Mouse (Mus musculus) forebrain, postnatal 0 days (tissue): ENCODE measurements around the gene Gpr33. TPM values are rescaled to one million over a fixed set of nuclear protein-coding genes. Genes with fewer than 3 reads are reported as not detected.

Experiments
- ATAC-seq: fragments of 200-750 bp; cut with Nextera tagmentation; 2 replicates; pipeline ENCODE4 v1.8.0; 2017; ENCODE audit warnings: mild to moderate bottlenecking, moderate library complexity
- DNase-seq: peaks from one replicate; pipeline ENCODE4 v3.0.0-alpha.2; 2015
- H3K27ac ChIP-seq: fragments of 300-500 bp; sonication (generic); 2 replicates; pipeline ENCODE4 v1.5.1; 2014; ENCODE audit warnings: low read depth, mild to moderate bottlenecking, antibody characterized with exemption, low read length, moderate library complexity, mixed read lengths
- H3K27me3 ChIP-seq: fragments of 300-500 bp; sonication (generic); 2 replicates; pipeline ENCODE4 v1.6.1; 2014; ENCODE audit warnings: mild to moderate bottlenecking, low read length, mixed read lengths; ENCODE audit not compliant: insufficient read depth
- H3K36me3 ChIP-seq: fragments of 300-500 bp; sonication (generic); 2 replicates; pipeline ENCODE4 v1.6.1; 2014; ENCODE audit warnings: mild to moderate bottlenecking, moderate library complexity; ENCODE audit not compliant: insufficient read depth
- H3K4me1 ChIP-seq: fragments of 300-500 bp; sonication (generic); 2 replicates; pipeline ENCODE4 v1.6.1; 2014; ENCODE audit warnings: antibody characterized with exemption; ENCODE audit not compliant: insufficient read depth
- H3K4me2 ChIP-seq: fragments of 300-500 bp; sonication (generic); 2 replicates; pipeline ENCODE4 v1.6.1; 2014; ENCODE audit warnings: low read depth, mild to moderate bottlenecking, moderate library complexity
- H3K4me3 ChIP-seq: fragments of 300-500 bp; sonication (generic); 2 replicates; pipeline ENCODE4 v1.5.1; 2014; ENCODE audit warnings: low read depth, low read length, mixed read lengths
- H3K9ac ChIP-seq: fragments of 300-500 bp; sonication (generic); 2 replicates; pipeline ENCODE4 v1.6.1; 2014; ENCODE audit warnings: mild to moderate bottlenecking
- H3K9me3 ChIP-seq: fragments of 300-500 bp; sonication (generic); 2 replicates; pipeline ENCODE4 v1.6.1; 2016; ENCODE audit warnings: low read length
- CTCF ChIP-seq: sonication (generic); IDR thresholded peaks from 2 replicates; pipeline ENCODE4 v1.5.1; 2016; ENCODE audit warnings: antibody characterized with exemption, control low read depth, low read depth
- WGBS: fragments of 180-500 bp; shearing (Covaris S2); extraction: QIAGEN DNeasy Blood & Tissue Kit; methylation state at CpG from one replicate; pipeline ENCODE4 v1.1.7; 2014; 5-methylcytosine and 5-hydroxymethylcytosine counted together
- polyA plus RNA-seq: library from polyadenylated mRNA; unstranded; fragments of >200 nt; fragmentation: Nextera tagmentation; extraction: Ambion mirVana; gene quantifications from 2 replicates; pipeline ENCODE4 v1.2.1, GENCODE M21; 2015
- total RNA-seq: library from RNA; depleted of rRNA; stranded (reverse); fragments of >200 nt; gene quantifications from 2 replicates; pipeline ENCODE4 v1.2.3, GENCODE M21; 2014

The Gpr33 gene
- total and polyA plus RNA-seq, 2 experiments from 2014 or later = not detected

GRCm38 (mm10) chr12:52005877-52006632 is 21.8 kb downstream of the Gpr33 start, which contains the start of gene Dtd2:
Gene Dtd2, minus strand, starts transcription at chr12:52006501.
- TF ChIP-seq CTCF = no peak
- peak within 1 kb of the TSS; percentile 81 for H3K4me3 ChIP-seq
- ATAC-seq (peak; percentile 98), DNase-seq (peak; percentile 97)
- H3K27ac ChIP-seq = peak within 1 kb of the TSS; percentile 79
- WGBS = 3% methylated on average over 46 of the region's 46 CpGs
- H3K36me3 ChIP-seq = no peaks in the 10 kb centered on the region
- peak within 1 kb of the TSS; percentile 78 for H3K9ac ChIP-seq
- H3K27me3 ChIP-seq = no peaks in the 10 kb centered on the region
- H3K4me1 ChIP-seq = no peaks in the 10 kb centered on the region
- H3K9me3 ChIP-seq = no peaks in the 10 kb centered on the region
- H3K4me2 ChIP-seq = peak within 1 kb of the TSS; percentile 74

GRCm38 (mm10) chr12:52002746-52003145 is 25.1 kb downstream of the Gpr33 start:
- no peak for ATAC-seq
- Histone ChIP-seq H3K27ac (no peak overlapping the region), H3K36me3 (peaks cover 6% of the 10 kb centered on the region), H3K9ac (no peak overlapping the region), H3K4me1 (no peaks in the 10 kb centered on the region), H3K9me3 (no peaks in the 10 kb centered on the region), H3K4me3 (no peak overlapping the region), H3K4me2 (no peak overlapping the region), H3K27me3 (no peaks in the 10 kb centered on the region)
- 90% methylated on average over 3 of the region's 3 CpGs for WGBS
- no peak for DNase-seq
- TF ChIP-seq CTCF = no peak

GRCm38 (mm10) chr12:52001544-52001943 is 26.3 kb downstream of the Gpr33 start:
- no peaks in the 10 kb centered on the region for H3K27me3 ChIP-seq
- H3K4me1 ChIP-seq = no peaks in the 10 kb centered on the region
- WGBS = 14% methylated on average over 4 of the region's 4 CpGs
- no peak overlapping the region for H3K27ac ChIP-seq
- no peak overlapping the region for H3K4me2 ChIP-seq
- no peaks in the 10 kb centered on the region for H3K9me3 ChIP-seq
- DNase-seq (peak; percentile 85), ATAC-seq (peak; percentile 62)
- H3K9ac ChIP-seq = no peak overlapping the region
- peaks cover 6% of the 10 kb centered on the region for H3K36me3 ChIP-seq
- TF ChIP-seq CTCF = peak; percentile 87
- no peak overlapping the region for H3K4me3 ChIP-seq

- H3K36me3 ChIP-seq = peaks cover 6% of the 10 kb centered on the region
- no peaks in the 10 kb centered on the region for H3K4me1 ChIP-seq
- no peak overlapping the region for H3K9ac ChIP-seq
- ATAC-seq = no peak
- 88% methylated on average over 9 of the region's 9 CpGs for WGBS
- H3K9me3 ChIP-seq = no peaks in the 10 kb centered on the region
- no peak overlapping the region for H3K4me2 ChIP-seq
- no peaks in the 10 kb centered on the region for H3K27me3 ChIP-seq
- H3K4me3 ChIP-seq = no peak overlapping the region
- H3K27ac ChIP-seq = no peak overlapping the region
- TF ChIP-seq CTCF = no peak
- DNase-seq = no peak
Measured at GRCm38 (mm10) chr12:51998366-51998932, 29.4 kb downstream of the Gpr33 start.

GRCm38 (mm10) chr12:51995738-51996536 is 31.9 kb downstream of the Gpr33 start:
- DNase-seq (no peak), ATAC-seq (no peak)
- peaks cover 6% of the 10 kb centered on the region for H3K36me3 ChIP-seq
- H3K9ac ChIP-seq = no peak overlapping the region
- no peak overlapping the region for H3K4me2 ChIP-seq
- TF ChIP-seq CTCF = no peak
- H3K9me3 ChIP-seq = no peaks in the 10 kb centered on the region
- WGBS = 85% methylated on average over 1 of the region's 1 CpGs
- H3K27me3 ChIP-seq = no peaks in the 10 kb centered on the region
- H3K4me1 ChIP-seq = no peaks in the 10 kb centered on the region
- no peak overlapping the region for H3K27ac ChIP-seq
- no peak overlapping the region for H3K4me3 ChIP-seq

- H3K4me3 ChIP-seq = no peak overlapping the region
- no peaks in the 10 kb centered on the region for H3K36me3 ChIP-seq
- WGBS = 71% methylated on average over 2 of the region's 2 CpGs
- no peaks in the 10 kb centered on the region for H3K9me3 ChIP-seq
- H3K4me2 ChIP-seq = no peak overlapping the region
- H3K9ac ChIP-seq = no peak overlapping the region
- no peaks in the 10 kb centered on the region for H3K27me3 ChIP-seq
- TF ChIP-seq CTCF = no peak
- no peaks in the 10 kb centered on the region for H3K4me1 ChIP-seq
- no peak overlapping the region for H3K27ac ChIP-seq
- no peak for DNase-seq
- ATAC-seq = peak; percentile 29; the same call in 1 of the 2 replicates
Measured at GRCm38 (mm10) chr12:51990629-51991028, 37.2 kb downstream of the Gpr33 start.
